Mouse (Mus musculus) forebrain, postnatal 0 days (tissue): ENCODE measurements around the gene Gart. TPM values are rescaled to one million over a fixed set of nuclear protein-coding genes. Genes with fewer than 3 reads are reported as not detected.

ENCODE experiments used
- ATAC-seq: fragments of 200-750 bp; cut with Nextera tagmentation; 2 replicates; pipeline ENCODE4 v1.8.0; 2017; ENCODE audit warnings: mild to moderate bottlenecking, moderate library complexity
- DNase-seq: peaks from one replicate; pipeline ENCODE4 v3.0.0-alpha.2; 2015
- H3K27ac ChIP-seq: fragments of 300-500 bp; sonication (generic); 2 replicates; pipeline ENCODE4 v1.5.1; 2014; ENCODE audit warnings: low read depth, mild to moderate bottlenecking, antibody characterized with exemption, low read length, moderate library complexity, mixed read lengths
- H3K27me3 ChIP-seq: fragments of 300-500 bp; sonication (generic); 2 replicates; pipeline ENCODE4 v1.6.1; 2014; ENCODE audit warnings: mild to moderate bottlenecking, low read length, mixed read lengths; ENCODE audit not compliant: insufficient read depth
- H3K36me3 ChIP-seq: fragments of 300-500 bp; sonication (generic); 2 replicates; pipeline ENCODE4 v1.6.1; 2014; ENCODE audit warnings: mild to moderate bottlenecking, moderate library complexity; ENCODE audit not compliant: insufficient read depth
- H3K4me1 ChIP-seq: fragments of 300-500 bp; sonication (generic); 2 replicates; pipeline ENCODE4 v1.6.1; 2014; ENCODE audit warnings: antibody characterized with exemption; ENCODE audit not compliant: insufficient read depth
- H3K4me2 ChIP-seq: fragments of 300-500 bp; sonication (generic); 2 replicates; pipeline ENCODE4 v1.6.1; 2014; ENCODE audit warnings: low read depth, mild to moderate bottlenecking, moderate library complexity
- H3K4me3 ChIP-seq: fragments of 300-500 bp; sonication (generic); 2 replicates; pipeline ENCODE4 v1.5.1; 2014; ENCODE audit warnings: low read depth, low read length, mixed read lengths
- H3K9ac ChIP-seq: fragments of 300-500 bp; sonication (generic); 2 replicates; pipeline ENCODE4 v1.6.1; 2014; ENCODE audit warnings: mild to moderate bottlenecking
- H3K9me3 ChIP-seq: fragments of 300-500 bp; sonication (generic); 2 replicates; pipeline ENCODE4 v1.6.1; 2016; ENCODE audit warnings: low read length
- CTCF ChIP-seq: sonication (generic); IDR thresholded peaks from 2 replicates; pipeline ENCODE4 v1.5.1; 2016; ENCODE audit warnings: antibody characterized with exemption, control low read depth, low read depth
- WGBS: fragments of 180-500 bp; shearing (Covaris S2); extraction: QIAGEN DNeasy Blood & Tissue Kit; methylation state at CpG from one replicate; pipeline ENCODE4 v1.1.7; 2014; 5-methylcytosine and 5-hydroxymethylcytosine counted together
- polyA plus RNA-seq: library from polyadenylated mRNA; unstranded; fragments of >200 nt; fragmentation: Nextera tagmentation; extraction: Ambion mirVana; gene quantifications from 2 replicates; pipeline ENCODE4 v1.2.1, GENCODE M21; 2015
- total RNA-seq: library from RNA; depleted of rRNA; stranded (reverse); fragments of >200 nt; gene quantifications from 2 replicates; pipeline ENCODE4 v1.2.3, GENCODE M21; 2014

The Gart gene
- total and polyA plus RNA-seq, 2 experiments from 2014 or later = 36.7 to 44.0 TPM

DNA sequence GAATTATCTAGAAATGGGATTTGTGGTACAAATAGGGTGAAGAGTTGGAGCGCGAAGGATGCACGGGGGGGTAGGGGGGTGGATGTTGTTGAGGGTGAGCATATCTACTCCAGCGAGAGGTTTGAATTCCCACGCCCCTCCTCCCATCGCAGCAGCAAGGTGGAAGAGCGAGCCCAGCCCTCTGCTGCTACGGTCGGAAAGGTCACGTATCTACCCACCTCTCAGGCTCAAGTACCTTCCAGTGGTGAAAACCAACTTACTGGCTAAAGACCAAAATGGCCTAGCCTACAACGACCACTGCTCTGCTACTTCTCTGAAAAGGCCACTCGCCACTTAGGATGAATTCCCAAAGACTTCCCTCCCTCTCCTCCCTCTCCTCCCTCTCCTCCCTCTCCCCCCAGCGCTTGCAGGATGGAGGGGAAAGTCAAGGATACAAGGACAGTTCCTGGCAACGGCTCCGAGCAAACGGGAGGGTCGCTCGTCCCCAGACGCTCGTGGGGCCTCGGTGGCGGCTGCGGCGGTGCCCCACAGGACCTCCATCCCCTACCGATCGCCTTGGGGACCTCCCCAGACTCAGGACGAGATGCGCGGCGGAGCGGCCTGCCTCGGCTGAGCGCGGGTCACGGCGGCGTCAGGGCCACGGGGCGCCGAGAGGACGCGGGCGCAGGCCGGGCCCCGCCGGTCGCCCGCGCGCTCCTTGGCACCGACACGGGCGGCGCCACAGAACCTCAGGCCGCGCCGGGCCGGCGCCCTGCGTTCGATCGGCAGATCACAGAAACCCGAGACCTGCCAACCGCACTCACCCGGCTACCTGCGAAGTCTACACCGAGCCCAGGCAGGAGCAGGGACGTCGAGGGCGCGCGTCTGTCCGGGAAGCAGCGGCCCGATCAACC, 49.7 kb downstream of the Gart start:
- peak overlapping the region; percentile 69 for H3K27ac ChIP-seq
- peak overlapping the region; percentile 78 for H3K9ac ChIP-seq
- H3K4me2 ChIP-seq = peak overlapping the region; percentile 76
- DNase-seq (peak; percentile 58), ATAC-seq (peak; percentile 72)
- 3% methylated on average over 55 of the region's 75 CpGs for WGBS
- no peaks in the 10 kb centered on the region for H3K9me3 ChIP-seq
- no peaks in the 10 kb centered on the region for H3K36me3 ChIP-seq
- H3K4me3 ChIP-seq = peak overlapping the region; percentile 91
- no peaks in the 10 kb centered on the region for H3K27me3 ChIP-seq
- no peaks in the 10 kb centered on the region; the same call in 1 of the 2 replicates for H3K4me1 ChIP-seq
- no peak for TF ChIP-seq CTCF

DNA sequence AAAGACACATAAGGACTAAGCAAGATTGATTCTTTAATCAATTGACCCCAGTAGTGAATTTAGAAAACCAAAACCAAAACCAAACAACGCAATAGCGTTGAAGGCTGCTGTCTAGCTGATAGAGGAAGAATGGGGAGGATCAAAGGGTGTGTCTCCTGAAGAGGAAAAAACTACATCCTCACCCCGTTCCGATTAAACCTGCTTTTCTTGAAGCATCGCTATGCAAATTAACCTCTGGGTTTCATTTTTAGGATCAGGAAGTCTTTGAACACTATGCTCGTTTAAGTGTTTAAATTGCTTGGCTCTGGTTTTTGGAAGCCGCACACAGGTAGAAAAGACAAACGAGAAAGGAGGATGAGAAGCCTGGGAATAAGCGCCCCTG, 50.4 kb downstream of the Gart start:
- no peak for DNase-seq
- Histone ChIP-seq H3K27me3 (no peaks in the 10 kb centered on the region), H3K4me1 (no peaks in the 10 kb centered on the region; the same call in 1 of the 2 replicates), H3K9me3 (no peaks in the 10 kb centered on the region), H3K4me2 (peak overlapping the region; percentile 76), H3K9ac (peak overlapping the region; percentile 78; the same call in 1 of the 2 replicates), H3K4me3 (peak overlapping the region; percentile 91), H3K27ac (no peak overlapping the region), H3K36me3 (no peaks in the 10 kb centered on the region)
- no peak for ATAC-seq
- no peak for TF ChIP-seq CTCF
- 18% methylated on average over 9 of the region's 9 CpGs for WGBS

DNA sequence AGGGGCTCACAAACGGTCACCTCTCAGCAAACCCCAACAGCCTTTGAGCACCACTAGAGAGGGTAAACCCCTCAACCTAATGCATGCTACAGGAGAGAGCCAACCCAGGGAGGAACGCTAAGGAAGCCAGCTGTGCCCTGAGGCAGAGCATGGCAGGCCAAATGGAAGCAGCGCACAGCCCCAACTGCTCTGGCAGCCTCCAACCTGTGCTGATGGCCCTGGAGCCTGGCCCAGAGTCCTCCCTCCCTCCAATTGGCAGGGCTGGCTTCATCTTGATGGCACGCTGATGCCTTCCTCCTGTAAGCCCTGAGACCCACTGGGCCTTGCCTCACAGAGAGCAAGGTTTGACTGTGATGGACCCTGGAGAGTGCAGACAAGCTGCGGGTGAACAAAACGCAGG, 51.7 kb downstream of the Gart start:
- ATAC-seq (peak; percentile 8; the same call in 1 of the 2 replicates), DNase-seq (peak; percentile 56)
- H3K36me3 ChIP-seq = no peaks in the 10 kb centered on the region
- no peaks in the 10 kb centered on the region for H3K9me3 ChIP-seq
- no peak overlapping the region for H3K27ac ChIP-seq
- no peak overlapping the region for H3K4me2 ChIP-seq
- no peak for TF ChIP-seq CTCF
- H3K9ac ChIP-seq = no peak overlapping the region
- H3K4me1 ChIP-seq = no peaks in the 10 kb centered on the region; the same call in 1 of the 2 replicates
- no peak overlapping the region for H3K4me3 ChIP-seq
- H3K27me3 ChIP-seq = no peaks in the 10 kb centered on the region
- WGBS = 57% methylated on average over 6 of the region's 6 CpGs

DNA sequence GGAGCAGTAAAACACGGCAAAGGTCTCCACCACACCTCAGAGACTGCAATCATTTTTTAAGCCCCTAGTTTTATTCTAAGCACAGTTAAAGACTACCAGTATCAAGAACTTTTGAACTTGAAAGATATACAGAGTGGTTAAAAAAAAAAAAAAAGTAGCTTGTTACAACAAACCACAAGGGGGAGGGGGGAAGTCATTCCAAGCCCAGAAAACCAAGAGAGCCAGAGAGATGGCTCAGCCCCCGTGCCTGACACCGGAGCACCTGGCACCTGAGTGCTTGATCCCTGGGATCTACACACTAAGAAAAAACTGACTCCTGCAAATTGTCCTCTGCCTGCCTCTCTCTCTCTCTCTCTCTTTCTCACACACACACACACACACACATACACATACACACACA, 53.5 kb downstream of the Gart start:
- Histone ChIP-seq H3K4me3 (no peak overlapping the region), H3K27ac (no peak overlapping the region), H3K27me3 (no peaks in the 10 kb centered on the region), H3K4me1 (no peaks in the 10 kb centered on the region; the same call in 1 of the 2 replicates), H3K4me2 (no peak overlapping the region), H3K9me3 (no peaks in the 10 kb centered on the region), H3K9ac (no peak overlapping the region), H3K36me3 (no peaks in the 10 kb centered on the region)
- no peak for DNase-seq
- no peak for ATAC-seq
- no peak for TF ChIP-seq CTCF
- WGBS = 76% methylated on average over 3 of the region's 3 CpGs

DNA sequence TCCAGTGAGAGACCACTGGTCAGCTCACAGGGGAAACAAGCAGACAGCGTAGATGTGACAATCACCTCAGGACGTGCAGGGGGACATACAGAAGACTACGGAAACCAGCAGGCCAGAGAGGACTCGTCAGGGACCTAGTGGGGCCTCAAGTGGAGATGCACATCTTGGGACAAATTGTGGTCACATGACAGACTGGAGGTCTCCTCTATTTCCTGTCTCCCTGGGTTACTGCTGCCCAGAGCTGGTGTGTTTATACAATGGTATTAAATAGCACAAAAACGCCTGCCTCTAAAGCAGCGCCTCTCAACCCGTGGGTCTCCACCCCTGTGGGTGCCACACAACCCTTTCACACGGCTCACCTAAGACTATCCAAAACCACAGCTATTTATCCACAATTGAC, 54.6 kb downstream of the Gart start:
- Histone ChIP-seq H3K36me3 (no peaks in the 10 kb centered on the region), H3K4me1 (no peaks in the 10 kb centered on the region; the same call in 1 of the 2 replicates), H3K27ac (no peak overlapping the region), H3K4me2 (no peak overlapping the region), H3K9me3 (no peaks in the 10 kb centered on the region), H3K9ac (no peak overlapping the region), H3K27me3 (no peaks in the 10 kb centered on the region), H3K4me3 (no peak overlapping the region)
- no peak for TF ChIP-seq CTCF
- DNase-seq (no peak), ATAC-seq (no peak)
- 80% methylated on average over 8 of the region's 8 CpGs for WGBS

DNA sequence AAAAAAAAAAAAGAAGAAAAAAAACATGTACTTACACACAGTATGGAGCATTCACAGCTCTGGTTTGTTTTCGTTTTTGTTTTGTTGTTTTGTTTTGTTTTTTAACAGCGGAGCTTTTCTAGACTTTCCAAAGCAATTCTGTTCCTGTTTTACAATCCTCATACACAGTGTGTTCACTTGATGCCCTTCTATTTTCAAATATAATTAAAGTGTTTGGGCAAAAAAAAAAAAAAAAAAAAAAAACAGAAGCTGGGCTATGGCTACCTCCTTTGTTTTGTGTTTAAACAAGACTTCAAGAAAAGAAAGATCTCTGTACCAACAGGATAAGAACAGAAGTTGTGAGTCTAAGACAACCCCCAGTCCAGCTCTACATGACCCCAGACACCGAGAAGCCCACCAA, 58.0 kb downstream of the Gart start:
- Histone ChIP-seq H3K27me3 (no peaks in the 10 kb centered on the region), H3K4me2 (no peak overlapping the region), H3K4me1 (no peaks in the 10 kb centered on the region), H3K36me3 (peaks cover 4% of the 10 kb centered on the region; the same call in 1 of the 2 replicates), H3K9ac (no peak overlapping the region), H3K9me3 (no peaks in the 10 kb centered on the region), H3K27ac (no peak overlapping the region), H3K4me3 (no peak overlapping the region)
- TF ChIP-seq CTCF = no peak
- ATAC-seq = no peak
- DNase-seq = no peak
- 89% methylated on average over 3 of the region's 3 CpGs for WGBS

DNA sequence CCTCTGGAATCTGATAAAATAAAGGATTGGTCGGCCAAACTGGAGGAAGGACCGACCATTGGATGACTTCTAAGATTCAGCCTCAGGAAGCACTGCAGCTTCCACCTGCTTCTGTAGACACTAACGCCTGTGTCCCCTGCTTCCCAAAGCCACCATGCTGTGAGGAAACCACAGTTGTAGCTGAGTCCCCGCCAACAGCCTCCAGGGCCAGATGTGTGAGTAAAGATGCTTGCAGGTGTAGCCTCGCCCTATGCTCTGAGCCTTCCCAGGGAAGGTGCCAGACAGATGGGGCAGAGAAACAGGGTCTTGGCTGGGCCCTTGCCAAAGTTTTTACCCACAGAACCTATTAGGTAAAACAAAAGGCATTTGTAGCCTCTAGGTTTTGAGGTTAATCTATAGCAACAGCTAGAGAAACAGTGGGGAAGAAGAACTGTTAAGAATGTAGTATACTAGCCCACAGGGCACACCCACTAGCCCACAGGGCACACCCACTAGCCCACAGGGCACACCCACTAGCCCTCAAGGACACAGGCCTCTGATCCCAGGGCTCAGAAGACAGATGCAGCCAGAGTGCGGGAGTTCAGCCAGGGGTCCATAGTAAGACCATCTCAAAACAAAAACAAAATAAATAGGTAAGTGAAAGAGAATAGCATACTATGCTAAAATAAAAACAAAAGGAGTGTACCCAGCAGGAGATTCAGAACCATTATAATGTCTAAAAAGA, 58.9 kb downstream of the Gart start:
- no peak overlapping the region for H3K27ac ChIP-seq
- no peak for ATAC-seq
- WGBS = 62% methylated on average over 6 of the region's 6 CpGs
- DNase-seq = no peak
- no peak for TF ChIP-seq CTCF
- H3K36me3 ChIP-seq = peaks cover 4% of the 10 kb centered on the region; the same call in 1 of the 2 replicates
- H3K27me3 ChIP-seq = no peaks in the 10 kb centered on the region
- H3K4me3 ChIP-seq = no peak overlapping the region
- no peak overlapping the region for H3K9ac ChIP-seq
- no peak overlapping the region for H3K4me2 ChIP-seq
- H3K4me1 ChIP-seq = no peaks in the 10 kb centered on the region
- H3K9me3 ChIP-seq = no peaks in the 10 kb centered on the region
